Mouse (Mus musculus): ENCODE measurements around the gene Med13l.

Med13l gene

DNA sequence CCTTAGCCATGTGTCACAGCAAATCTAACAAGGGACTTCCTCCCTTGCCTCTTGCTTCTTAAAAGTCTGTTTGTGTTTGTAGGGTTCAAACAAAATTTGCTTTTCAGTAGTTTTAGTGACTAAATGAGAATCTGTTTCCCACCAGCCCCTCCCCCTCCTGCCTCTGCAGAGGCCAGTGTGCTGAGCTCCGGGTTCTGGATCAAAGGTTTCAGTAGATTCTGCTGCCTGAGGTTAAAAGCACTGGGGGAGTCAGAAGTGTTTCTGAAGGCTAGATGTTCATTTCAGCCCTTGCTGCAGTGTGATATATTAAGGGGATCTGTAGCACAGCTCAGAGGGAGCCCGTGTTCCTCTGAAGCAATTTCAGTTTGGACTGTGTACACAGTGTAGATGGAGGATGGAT is 108.5 kb downstream of the Med13l start:
- in situ Hi-C loops (cut with MboI; ENCODE audit: low pct_unique_long_range_greater_than_20kb in 1 of 2, low sequenced_read_pairs in 2 of 2, unreplicated experiment in 1 of 2): no loop called here

DNA sequence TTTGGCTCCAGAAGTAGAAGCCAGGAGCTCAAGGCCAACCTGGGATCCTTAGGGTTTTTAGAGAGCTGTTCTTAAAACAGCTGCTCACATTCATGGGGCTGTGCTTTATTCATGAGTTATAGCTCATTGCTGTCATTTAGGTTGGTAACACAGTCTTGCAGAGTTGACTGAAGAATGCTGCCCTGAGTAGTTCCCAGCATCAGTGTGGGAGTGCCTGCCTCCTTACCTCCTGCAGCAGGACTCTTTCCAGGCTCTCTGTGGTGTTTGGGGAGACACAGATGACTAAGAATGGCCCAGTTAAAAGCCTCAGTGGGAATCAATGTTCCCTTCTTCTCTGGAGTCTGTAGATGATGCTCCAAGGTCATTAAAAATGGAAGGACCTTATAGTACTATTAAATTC is 111.6 kb downstream of the Med13l start:
- in situ Hi-C loops (cut with MboI; ENCODE audit: low pct_unique_long_range_greater_than_20kb in 1 of 2, low sequenced_read_pairs in 2 of 2, unreplicated experiment in 1 of 2): no loop called here

DNA sequence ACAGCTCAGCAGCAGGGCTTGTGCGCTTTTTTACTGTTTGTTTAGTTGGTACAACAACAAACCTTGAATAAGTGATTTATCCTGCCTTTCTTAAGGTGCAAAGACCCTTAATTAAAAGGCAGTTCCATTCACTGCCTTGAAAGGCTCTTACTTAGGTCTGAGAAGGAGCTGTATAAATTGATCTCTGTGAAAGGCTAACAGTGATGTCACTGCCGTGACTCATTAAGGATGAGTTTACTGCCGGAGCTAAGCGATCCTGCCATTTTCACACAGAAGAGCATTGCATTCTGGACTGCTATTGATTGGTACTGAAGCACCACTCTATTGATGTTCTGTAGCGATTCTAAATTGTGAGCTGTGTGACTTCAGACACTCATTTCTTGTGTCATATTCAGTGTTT is 113.4 kb downstream of the Med13l start:
- in situ Hi-C loops (cut with MboI; ENCODE audit: low pct_unique_long_range_greater_than_20kb in 1 of 2, low sequenced_read_pairs in 2 of 2, unreplicated experiment in 1 of 2): no loop called here

DNA sequence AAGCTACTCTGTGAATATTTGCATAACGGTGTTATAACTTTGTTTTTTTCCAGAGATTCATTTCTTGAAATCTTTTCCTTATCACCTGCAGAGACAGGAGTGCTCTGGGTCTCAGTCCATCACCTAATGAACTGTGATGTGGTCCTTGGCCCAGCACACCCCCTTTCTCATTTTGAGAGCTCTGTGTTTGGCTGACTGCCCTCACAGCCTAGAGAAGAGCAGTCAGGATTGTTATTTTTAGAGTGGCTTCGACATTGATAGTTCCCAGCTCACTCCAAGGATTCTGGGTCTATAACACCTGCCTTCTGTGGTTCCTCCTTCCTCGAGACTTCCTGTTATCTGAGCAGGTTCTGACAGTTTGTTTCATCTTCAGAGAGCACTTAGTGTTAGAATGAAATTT is 113.8 kb downstream of the Med13l start:
- in situ Hi-C loops (cut with MboI; ENCODE audit: low pct_unique_long_range_greater_than_20kb in 1 of 2, low sequenced_read_pairs in 2 of 2, unreplicated experiment in 1 of 2): no loop called here

DNA sequence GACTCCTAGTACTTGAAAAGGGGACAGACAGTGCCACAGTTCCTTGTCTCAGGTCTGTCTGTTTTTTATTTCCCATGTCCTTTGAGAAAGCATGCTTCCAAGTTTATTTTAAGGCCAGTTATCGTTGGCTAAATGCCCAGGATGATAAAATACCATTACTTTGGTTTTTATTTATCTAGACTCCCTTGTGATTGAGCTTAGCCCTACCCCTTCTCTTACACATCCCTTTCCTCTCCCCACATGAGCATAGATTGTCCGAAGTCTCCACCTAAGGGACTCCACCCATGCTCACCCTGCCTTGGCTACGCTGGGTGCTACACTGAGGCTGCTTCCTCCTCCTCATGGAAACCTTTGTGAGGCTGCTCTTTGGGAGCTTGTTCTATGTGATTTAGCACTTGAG is 115.2 kb downstream of the Med13l start:
- in situ Hi-C loops (cut with MboI; ENCODE audit: low pct_unique_long_range_greater_than_20kb in 1 of 2, low sequenced_read_pairs in 2 of 2, unreplicated experiment in 1 of 2): no loop called here

DNA sequence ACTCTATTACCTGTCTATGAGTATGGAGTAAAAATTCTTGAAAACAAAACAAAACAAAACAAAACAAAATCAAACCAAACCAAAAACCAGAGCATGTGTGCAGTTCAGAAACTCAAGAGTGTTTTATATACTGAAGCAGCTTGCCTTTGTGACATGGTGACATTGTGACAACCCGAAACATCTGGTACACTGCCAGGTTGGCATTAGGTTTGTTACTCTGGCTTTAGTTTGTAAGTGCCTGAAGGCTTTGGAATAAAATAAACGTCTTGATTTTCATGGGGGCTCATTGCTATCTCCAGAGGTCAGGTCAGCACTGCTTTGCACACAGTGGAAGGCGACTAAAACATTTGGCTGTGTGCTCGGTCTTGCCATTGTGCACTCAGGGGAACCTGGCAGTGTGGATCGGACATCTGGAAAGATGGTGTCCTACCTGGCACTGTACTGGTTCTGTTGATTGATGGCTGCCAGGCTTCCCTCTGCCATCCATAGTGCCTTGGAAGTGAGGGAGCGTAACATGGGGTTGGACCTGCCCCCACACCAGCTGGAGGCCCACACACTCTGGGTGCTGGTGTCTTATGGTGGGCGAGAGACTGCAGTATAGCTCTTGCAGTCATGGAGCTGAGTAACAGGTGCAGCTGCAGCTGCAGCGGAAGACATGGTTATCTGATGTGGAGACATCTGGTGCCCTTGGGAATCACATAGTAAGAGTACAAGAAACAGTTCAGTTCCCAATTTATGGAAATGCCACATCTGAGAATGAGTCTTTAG is 115.9 kb downstream of the Med13l start:
- in situ Hi-C loops (cut with MboI; ENCODE audit: low pct_unique_long_range_greater_than_20kb in 1 of 2, low sequenced_read_pairs in 2 of 2, unreplicated experiment in 1 of 2): no loop called here

DNA sequence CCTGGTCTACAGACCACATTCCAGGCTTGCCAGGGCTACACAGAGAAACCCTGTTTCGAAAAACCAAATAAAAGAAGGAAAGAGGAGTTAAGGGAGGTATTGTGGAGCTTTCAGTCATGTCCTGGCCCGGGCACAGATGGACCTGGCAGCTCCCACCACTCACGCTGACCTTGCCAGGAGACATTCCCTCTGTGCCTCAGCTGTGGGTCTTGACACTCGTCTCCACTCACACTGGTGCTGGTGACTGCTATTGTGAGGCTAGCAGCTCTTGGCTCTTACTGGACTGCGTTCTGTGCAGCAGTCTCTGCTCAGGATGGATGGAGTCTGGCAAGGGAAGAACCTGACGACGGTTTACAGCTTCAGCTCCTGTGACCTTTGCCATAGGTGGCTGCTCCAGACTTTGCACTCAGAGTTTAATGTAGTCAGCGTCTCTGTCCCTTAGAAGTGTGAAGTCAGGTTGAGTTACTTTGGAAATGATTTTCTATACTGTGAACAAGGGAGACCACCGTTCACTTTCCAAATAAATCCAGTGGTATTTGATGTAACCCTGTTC is 118.9 kb downstream of the Med13l start:
- in situ Hi-C loops (cut with MboI; ENCODE audit: low pct_unique_long_range_greater_than_20kb in 1 of 2, low sequenced_read_pairs in 2 of 2, unreplicated experiment in 1 of 2): no loop called here

DNA sequence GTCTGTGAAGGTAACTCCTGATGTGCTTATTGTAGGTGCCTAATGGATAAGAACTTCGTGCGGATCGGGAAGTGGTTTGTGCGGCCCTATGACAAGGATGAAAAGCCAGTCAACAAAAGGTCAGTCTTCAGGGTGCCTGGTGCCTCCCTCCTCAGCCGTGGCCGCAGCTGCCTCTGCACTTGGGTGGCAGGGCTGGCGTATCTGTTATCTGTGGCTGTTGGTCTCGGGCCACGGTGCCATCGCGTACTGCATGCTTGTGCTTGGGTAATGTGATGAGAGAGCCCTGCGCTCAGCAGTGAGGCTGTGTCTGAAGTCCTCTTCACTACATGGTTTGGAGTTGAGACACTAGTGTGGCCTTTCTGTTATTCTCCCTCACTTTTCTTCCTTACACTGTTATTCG is 120.4 kb downstream of the Med13l start:
- in situ Hi-C loops (cut with MboI; ENCODE audit: low pct_unique_long_range_greater_than_20kb in 1 of 2, low sequenced_read_pairs in 2 of 2, unreplicated experiment in 1 of 2): no loop called here

DNA sequence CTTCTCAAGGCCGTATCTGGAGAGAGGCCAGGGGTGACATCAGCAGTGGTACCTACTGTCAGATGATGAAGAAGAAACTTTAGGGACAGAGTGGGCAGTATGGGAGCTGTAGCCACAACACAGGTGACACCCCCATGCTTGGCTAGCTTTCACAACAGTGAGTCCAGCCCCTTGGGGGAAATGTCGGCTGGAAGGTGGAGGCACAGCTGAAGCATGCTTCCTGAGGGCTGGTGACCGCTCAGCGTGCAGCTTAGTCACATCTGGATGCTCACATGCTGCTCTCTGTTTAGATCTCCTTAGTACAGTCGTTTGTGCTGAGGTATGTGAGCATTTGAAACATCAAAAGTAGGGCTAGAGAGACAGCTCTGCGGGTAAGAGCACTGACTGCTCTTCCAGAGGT is 121.5 kb downstream of the Med13l start:
- in situ Hi-C loops (cut with MboI; ENCODE audit: low pct_unique_long_range_greater_than_20kb in 1 of 2, low sequenced_read_pairs in 2 of 2, unreplicated experiment in 1 of 2): no loop called here

DNA sequence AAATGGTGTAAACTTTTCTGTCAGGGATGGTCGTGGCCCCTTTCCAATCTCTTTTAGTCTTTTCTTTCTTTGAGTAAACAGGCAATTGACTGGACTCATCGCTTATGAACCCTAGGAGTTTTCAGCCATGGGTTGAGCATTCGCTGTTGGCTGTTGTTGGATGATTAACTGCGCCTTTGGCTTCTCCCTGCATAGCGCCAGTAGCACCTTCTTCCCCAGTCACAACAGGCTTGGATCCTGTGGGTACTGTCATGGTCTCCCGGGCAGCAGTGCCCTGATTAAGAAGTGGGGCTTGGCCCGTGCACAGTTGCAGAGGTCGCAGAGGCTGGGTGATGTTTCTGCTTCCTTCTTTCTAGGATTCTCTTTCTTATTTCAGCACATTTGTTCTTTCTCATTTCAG is 124.7 kb downstream of the Med13l start:
- in situ Hi-C loops (cut with MboI; ENCODE audit: low pct_unique_long_range_greater_than_20kb in 1 of 2, low sequenced_read_pairs in 2 of 2, unreplicated experiment in 1 of 2): no loop called here

DNA sequence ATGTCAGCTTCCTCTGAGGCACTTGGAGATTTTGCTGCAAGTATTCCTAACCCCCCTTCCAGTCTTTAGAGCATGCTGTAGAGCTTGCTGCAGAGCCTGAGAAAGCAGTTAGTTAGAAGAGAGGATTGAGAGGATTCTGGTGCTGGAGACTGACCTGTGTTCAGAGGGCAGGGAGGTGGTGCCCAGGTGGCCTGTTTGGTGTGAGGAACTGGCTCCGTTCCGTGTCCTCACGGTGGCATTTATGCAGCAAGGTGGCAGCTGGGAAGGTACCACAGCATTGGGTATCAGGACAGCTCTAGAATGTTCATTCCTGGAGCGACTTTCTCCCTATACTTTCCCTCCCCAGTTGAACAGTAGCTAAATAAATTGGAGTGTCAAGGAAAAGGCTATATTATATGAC is 125.5 kb downstream of the Med13l start:
- in situ Hi-C loops (cut with MboI; ENCODE audit: low pct_unique_long_range_greater_than_20kb in 1 of 2, low sequenced_read_pairs in 2 of 2, unreplicated experiment in 1 of 2): no loop called here

DNA sequence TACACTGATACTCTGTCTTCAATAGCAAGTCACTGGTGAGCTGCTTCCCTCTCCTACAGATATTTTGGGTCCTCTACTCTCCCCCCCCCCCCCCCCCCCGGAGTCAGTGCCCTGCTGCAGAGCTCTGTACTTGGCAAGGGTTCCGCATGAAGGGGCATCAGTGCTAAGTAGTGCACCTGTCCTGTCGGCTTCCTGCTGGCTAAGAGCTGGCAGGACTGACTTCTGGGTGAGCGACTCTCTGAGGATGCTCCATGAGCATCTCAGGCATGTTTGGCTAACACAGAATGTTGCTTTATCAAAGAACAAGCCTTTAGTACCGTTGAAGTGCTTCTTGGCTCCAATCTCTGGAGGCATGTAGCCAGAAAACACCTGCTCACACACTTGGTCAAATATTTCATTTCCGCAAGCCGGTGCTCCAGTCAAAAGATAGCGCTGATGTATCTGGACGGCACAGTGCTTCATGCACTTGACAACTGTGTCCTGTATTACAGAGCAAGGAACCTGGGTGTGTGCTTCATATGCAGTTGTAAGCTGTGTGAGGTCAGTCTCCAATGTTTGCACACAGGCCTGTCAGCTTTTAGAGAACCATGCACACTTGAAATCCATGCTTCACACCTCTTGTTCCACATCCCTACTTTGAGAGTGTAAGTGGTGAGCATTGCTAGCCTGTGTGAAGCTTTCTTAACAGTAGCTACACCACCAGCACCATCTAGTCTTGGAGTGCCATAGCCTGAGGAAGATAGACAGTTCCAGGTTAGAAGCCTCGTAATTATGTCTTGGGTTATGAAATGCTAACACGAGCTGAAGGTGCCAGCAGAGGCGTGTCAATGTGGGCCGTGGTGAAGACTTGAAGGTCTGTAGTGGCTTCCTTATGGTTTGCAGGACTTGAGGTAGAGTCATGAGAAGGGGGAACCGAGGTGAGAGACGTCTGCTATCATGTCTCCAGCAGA is 128.7 kb downstream of the Med13l start:
- in situ Hi-C loops (cut with MboI; ENCODE audit: low pct_unique_long_range_greater_than_20kb in 1 of 2, low sequenced_read_pairs in 2 of 2, unreplicated experiment in 1 of 2): no loop called here

DNA sequence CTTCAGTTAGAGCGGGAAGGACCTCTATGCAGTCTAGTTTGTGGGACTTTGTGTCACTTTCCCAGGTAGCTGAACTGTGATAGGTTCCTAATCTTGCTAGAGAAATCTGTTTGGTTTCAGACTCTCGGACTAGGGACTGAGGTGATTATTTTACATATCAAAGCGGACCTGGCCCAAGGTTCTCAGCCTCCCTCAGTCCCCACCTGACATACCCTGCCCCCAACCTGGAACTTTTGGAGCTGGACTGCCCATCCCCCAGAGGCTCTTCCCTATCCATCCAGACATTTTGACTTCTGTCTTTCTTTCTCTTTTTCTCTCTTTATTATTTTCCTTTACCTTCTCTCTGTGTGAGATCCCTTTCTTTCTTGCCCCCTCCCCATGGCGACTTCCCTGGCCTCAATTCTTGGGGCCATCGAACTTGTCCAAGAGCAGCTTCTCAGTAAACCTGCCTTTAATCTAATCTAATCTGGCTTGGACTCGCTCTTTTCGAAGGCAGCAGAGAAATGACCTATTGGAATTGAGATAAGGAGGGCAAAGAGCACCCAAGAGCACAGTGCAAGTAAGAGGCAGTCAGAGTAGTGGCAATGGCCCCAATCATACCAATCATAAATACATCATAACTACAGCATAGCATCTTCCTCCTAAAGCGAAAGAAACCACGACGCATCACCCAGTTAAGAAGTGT is 130.7 kb downstream of the Med13l start:
- in situ Hi-C loops (cut with MboI; ENCODE audit: low pct_unique_long_range_greater_than_20kb in 1 of 2, low sequenced_read_pairs in 2 of 2, unreplicated experiment in 1 of 2): no loop called here

DNA sequence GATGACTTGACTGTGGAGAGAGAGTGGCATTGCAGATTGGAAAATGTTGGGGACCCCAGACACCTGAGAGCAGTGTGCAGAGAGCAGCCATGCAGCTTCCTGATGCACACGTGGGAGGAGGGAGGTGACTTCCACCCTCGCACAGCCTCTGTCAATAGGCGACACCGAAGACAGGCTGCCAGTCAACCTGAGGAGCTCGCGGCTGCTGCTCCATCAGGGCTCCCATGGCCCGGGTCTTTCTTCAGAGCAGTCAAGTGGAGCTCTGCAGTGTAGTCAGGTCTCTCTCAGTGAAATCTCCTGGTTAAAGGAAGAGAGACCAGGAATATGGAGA is 131.2 kb downstream of the Med13l start:
- in situ Hi-C loops (cut with MboI; ENCODE audit: low pct_unique_long_range_greater_than_20kb in 1 of 2, low sequenced_read_pairs in 2 of 2, unreplicated experiment in 1 of 2): no loop called here

DNA sequence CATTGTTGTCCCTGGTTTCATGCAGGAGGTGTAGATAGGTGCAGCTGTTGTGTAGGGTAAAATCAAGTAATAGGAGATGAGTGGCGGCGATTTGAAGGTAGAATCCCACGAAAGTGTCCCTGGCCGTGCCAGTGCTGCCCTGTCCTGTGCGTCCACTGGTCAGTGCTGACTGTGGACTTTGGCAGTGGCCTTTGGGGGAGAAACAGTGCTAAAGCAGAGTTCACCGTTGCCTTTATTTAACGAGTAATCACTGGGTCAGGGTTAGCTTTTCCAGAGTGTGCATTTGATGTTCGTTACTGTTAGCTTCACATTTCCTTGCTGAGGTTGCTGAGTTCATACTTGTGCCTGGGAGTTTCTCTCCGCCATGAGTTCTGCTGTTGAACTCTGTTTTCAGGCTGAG is 133.5 kb downstream of the Med13l start:
- in situ Hi-C loops (cut with MboI; ENCODE audit: low pct_unique_long_range_greater_than_20kb in 1 of 2, low sequenced_read_pairs in 2 of 2, unreplicated experiment in 1 of 2): no loop called here

DNA sequence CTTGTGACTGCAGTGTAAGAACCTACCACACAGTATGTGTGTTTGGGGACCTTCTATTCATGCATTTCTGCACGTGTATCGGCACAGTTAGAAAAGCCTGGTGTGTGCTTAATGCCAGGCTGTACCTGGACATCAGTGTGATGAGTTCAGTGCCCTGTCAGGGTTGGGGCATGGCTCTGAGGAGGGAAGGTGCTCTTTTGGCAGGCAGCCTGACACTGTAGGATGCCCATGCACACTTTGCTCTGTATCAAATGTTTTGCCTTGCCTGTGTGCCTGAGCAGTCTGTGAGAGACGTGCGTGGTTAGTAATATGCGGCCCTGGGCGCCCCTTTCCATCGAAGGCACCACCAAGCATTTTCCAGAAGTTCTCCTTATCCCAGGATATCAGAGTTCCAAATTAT is 136.6 kb downstream of the Med13l start:
- in situ Hi-C loops (cut with MboI; ENCODE audit: low pct_unique_long_range_greater_than_20kb in 1 of 2, low sequenced_read_pairs in 2 of 2, unreplicated experiment in 1 of 2): no loop called here

DNA sequence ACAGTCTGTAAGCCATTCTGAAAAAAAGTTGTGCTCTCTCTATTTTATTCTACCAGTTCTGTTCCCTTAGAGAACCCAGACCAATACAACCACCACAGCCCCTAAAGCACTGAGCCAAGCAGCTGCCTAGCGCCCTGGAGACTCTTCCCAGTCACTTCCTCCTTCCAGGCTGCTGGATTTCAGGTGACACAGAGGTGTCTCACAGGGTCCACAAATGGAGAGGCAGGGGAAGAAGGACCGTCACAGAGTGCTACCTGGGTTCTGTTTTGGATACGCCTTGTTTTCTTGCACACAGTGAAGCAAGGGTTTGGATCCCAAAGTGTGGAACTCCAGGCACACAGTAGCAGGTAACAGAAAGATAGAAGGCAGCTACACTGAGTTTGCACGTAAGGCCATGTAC is 140.5 kb downstream of the Med13l start:
- in situ Hi-C loops (cut with MboI; ENCODE audit: low pct_unique_long_range_greater_than_20kb in 1 of 2, low sequenced_read_pairs in 2 of 2, unreplicated experiment in 1 of 2): no loop called here

DNA sequence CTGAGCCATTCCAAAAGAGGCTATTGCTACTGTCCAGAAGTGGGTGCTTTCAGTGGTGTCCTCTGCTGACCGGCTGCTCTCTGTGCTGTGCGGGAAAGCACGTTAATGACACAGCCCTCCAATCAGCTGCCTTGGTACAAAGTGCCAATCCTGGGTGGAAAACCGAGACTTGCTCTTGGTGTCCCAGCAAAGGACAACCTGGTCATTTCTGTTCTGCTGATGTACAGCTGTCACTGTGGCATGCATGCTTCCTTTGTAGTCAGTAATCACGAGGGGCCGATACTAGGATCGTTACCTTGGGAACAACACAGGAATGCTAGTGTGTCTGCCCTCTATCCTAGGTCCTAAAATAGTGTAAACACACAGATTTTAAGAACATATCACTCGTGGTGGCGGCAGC is 142.2 kb downstream of the Med13l start:
- in situ Hi-C loops (cut with MboI; ENCODE audit: low pct_unique_long_range_greater_than_20kb in 1 of 2, low sequenced_read_pairs in 2 of 2, unreplicated experiment in 1 of 2): no loop called here

DNA sequence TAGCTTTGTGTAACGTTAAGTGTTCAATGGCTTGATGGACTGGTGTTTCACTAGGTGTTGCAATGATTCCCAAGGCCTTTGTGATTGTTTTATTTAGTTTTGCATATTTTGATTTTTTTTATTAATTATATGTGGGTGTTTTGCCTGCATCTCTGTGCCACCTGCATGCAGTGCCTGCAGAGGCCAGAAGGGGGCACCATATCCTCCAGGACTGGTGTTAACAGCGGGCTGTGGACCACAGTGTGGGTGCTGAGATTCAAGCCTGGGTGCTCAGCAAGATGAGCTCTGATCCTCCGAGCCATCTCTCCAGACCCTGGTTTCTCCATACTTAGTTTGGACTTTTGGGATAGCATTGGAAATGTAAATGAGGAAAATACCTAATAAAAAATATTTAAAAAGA is 143.7 kb downstream of the Med13l start:
- in situ Hi-C loops (cut with MboI; ENCODE audit: low pct_unique_long_range_greater_than_20kb in 1 of 2, low sequenced_read_pairs in 2 of 2, unreplicated experiment in 1 of 2): no loop called here
